In genomic region chr8:123443576-123443921, GRCm38 (mm10) we compare ENCODE assay signal across 8 mouse cellular contexts. TPM values are rescaled to one million over a fixed set of nuclear protein-coding genes. Genes with fewer than 3 reads are reported as not detected.
DNase-seq lines count a peak whose midpoint lies in the region; ATAC-seq and TF ChIP-seq lines count a peak whose summit lies in the region.

No protein-coding gene starts in this region.

- no peaks in the 10 kb centered on the region for H3K9me3 ChIP-seq in heart, embryonic 14.5 days (ENCODE audit: control insufficient read depth, low read length)
- H3K9me3 ChIP-seq in intestine, embryonic 14.5 days (ENCODE audit: control insufficient read depth, low read length) = no peaks in the 10 kb centered on the region

- H3K9ac ChIP-seq in heart, embryonic 14.5 days (ENCODE audit: low read length) = peak overlapping the region; percentile 85
- peak overlapping the region; percentile 82 for H3K9ac ChIP-seq in intestine, embryonic 14.5 days (ENCODE audit: low read length)

- peaks cover 18 to 21% of the 10 kb centered on the region in 2 experiments for H3K4me1 ChIP-seq in heart, embryonic 14.5 days (ENCODE audit: control insufficient read depth in 2 of 2, insufficient read depth in 2 of 2, low read length in 2 of 2)
- H3K4me1 ChIP-seq in bone marrow macrophage, adult 2 months (ENCODE audit: control insufficient read depth, insufficient read depth, low read length) = peaks cover 12% of the 10 kb centered on the region
- H3K4me1 ChIP-seq in intestine, embryonic 14.5 days (replicated peaks; ENCODE audit: control insufficient read depth, insufficient read depth, low read length) = peaks cover 7% of the 10 kb centered on the region; the same call in 1 of the 2 replicates

- TF ChIP-seq CTCF in bone marrow macrophage, adult 2 months (IDR thresholded peaks at IDR 0.05; ENCODE audit: low read depth, low read length) = no peak

- 24% methylated on average over 4 of the region's 4 CpGs for WGBS in heart, embryonic 14.5 days
- WGBS in intestine, embryonic 14.5 days = 23% methylated on average over 4 of the region's 4 CpGs

- TF ChIP-seq POLR2A in bone marrow macrophage, adult 2 months (IDR thresholded peaks at IDR 0.05; ENCODE audit: borderline replicate concordance, low read depth, low read length) = no peak

- intact Hi-C loops in heart, postnatal 36 days (cut with DNase I) = loop anchor here (2.0 kb wide), 1 partner anchor 33 kb away; the partner anchor contains the start of gene Afg3l1

- H3K36me3 ChIP-seq in heart, embryonic 14.5 days (ENCODE audit: control insufficient read depth, insufficient read depth, low read length) = no peaks in the 10 kb centered on the region
- no peaks in the 10 kb centered on the region for H3K36me3 ChIP-seq in intestine, embryonic 14.5 days (ENCODE audit: control insufficient read depth, insufficient read depth, low read length)

- H3K27ac ChIP-seq in heart, embryonic 14.5 days (replicated peaks in 1 of 2; ENCODE audit: control insufficient read depth in 1 of 2, insufficient read depth in 1 of 2, low read depth in 2 of 2, low read length in 2 of 2) = peak overlapping the region in 1 of 2 experiments; percentile 59; a peak in 2 of 4 replicates
- no peak overlapping the region for H3K27ac ChIP-seq in bone marrow macrophage, adult 2 months (ENCODE audit: insufficient read depth, low read depth, low read length)
- peak overlapping the region; percentile 67; the same call in 1 of the 2 replicates for H3K27ac ChIP-seq in intestine, embryonic 14.5 days (ENCODE audit: low read depth)

- ATAC-seq in heart, embryonic 14.5 days (ENCODE audit: insufficient number of reproducible peaks, insufficient read depth, low FRiP score, low read depth) = no peak
- no peak for ATAC-seq in intestine, embryonic 14.5 days (replicated peaks; ENCODE audit: low FRiP score, low TSS enrichment, low read depth)
- peak; percentile 4; the same call in 1 of the 2 replicates for ATAC-seq in megakaryocyte, adult 5-6 weeks (ENCODE audit: poor library complexity, severe bottlenecking)

- H3K4me3 ChIP-seq in heart, embryonic 14.5 days (ENCODE audit: control insufficient read depth in 1 of 2, insufficient read depth in 1 of 2, low read depth in 1 of 2, low read length in 2 of 2) = peak overlapping the region; percentile 70 to 81
- peak overlapping the region; percentile 70 for H3K4me3 ChIP-seq in bone marrow macrophage, adult 2 months (ENCODE audit: insufficient read depth, low read length)
- peak overlapping the region; percentile 69 for H3K4me3 ChIP-seq in intestine, embryonic 14.5 days (ENCODE audit: low read depth, low read length)

- peak overlapping the region; percentile 59 for H3K4me2 ChIP-seq in heart, embryonic 14.5 days (ENCODE audit: low read length)
- peak overlapping the region; percentile 57 for H3K4me2 ChIP-seq in intestine, embryonic 14.5 days (ENCODE audit: low read length)

- no peak for DNase-seq in heart, postnatal 36 days
- DNase-seq in intestine, embryonic 14.5 days (ENCODE audit: low spot score) = no peak
- DNase-seq in right cerebral cortex, postnatal 4 days = no peak
- DNase-seq in retina, embryonic 14.5 days (ENCODE audit: low spot score) = no peak
- no peak for DNase-seq in left cerebral cortex, adult 11 months (ENCODE audit: low spot score)

- H3K27me3 ChIP-seq in heart, embryonic 14.5 days (ENCODE audit: control insufficient read depth, insufficient read depth, low read length) = no peaks in the 10 kb centered on the region
- H3K27me3 ChIP-seq in intestine, embryonic 14.5 days (replicated peaks; ENCODE audit: control insufficient read depth, insufficient read depth, low read length) = no peaks in the 10 kb centered on the region

RNA-seq across cellular contexts. Expression of gene Def8, which starts 20.2 kb away (rescaled TPM):
- 31.7 and 32.4 TPM in 2 replicates for polyA plus RNA-seq in heart, embryonic 14.5 days (2014; fragmentation: Nextera tagmentation; extraction: Ambion mirVana)
- 10 to 100 TPM; 51.6 to 58.1 TPM for total RNA-seq in heart, postnatal 36 days (2021)
- 25.8 and 30.8 TPM in 2 replicates for polyA plus RNA-seq in bone marrow macrophage, adult 2 months (2012; ENCODE audit: insufficient read depth, insufficient read length, missing spikeins)
- 32.6 and 36.6 TPM in 2 replicates for polyA plus RNA-seq in intestine, embryonic 14.5 days (2014; fragmentation: Nextera tagmentation; extraction: Ambion mirVana)
- 15.2 and 19.6 TPM in 2 replicates for total RNA-seq in megakaryocyte, adult 5-6 weeks (2015)
- total RNA-seq in megakaryocyte, adult 5-6 weeks (2017) = 24.9 and 27.3 TPM in 2 replicates

RNA-seq across cellular contexts. Expression of gene Tubb3, which starts 32.3 kb away (rescaled TPM):
- 1.5 and 6.1 TPM in 2 replicates for polyA plus RNA-seq in heart, embryonic 14.5 days (2014; fragmentation: Nextera tagmentation; extraction: Ambion mirVana)
- under 1 TPM in 1 of 2 experiments, not detected in 1; 0.72 TPM for total RNA-seq in heart, postnatal 36 days (2021)
- not detected in 2 replicates for polyA plus RNA-seq in bone marrow macrophage, adult 2 months (2012; ENCODE audit: insufficient read depth, insufficient read length, missing spikeins)
- 98.5 and 103 TPM in 2 replicates for polyA plus RNA-seq in intestine, embryonic 14.5 days (2014; fragmentation: Nextera tagmentation; extraction: Ambion mirVana)
- total RNA-seq in megakaryocyte, adult 5-6 weeks (2015) = 0.89 and 1.0 TPM in 2 replicates
- 0.37 and 1.2 TPM in 2 replicates for total RNA-seq in megakaryocyte, adult 5-6 weeks (2017)

RNA-seq across cellular contexts. Expression of gene Afg3l1, which starts 34.2 kb away (rescaled TPM):
- 27.0 and 29.9 TPM in 2 replicates for polyA plus RNA-seq in heart, embryonic 14.5 days (2014; fragmentation: Nextera tagmentation; extraction: Ambion mirVana)
- total RNA-seq in heart, postnatal 36 days (2021) = 10 to 100 TPM; 62.6 to 74.3 TPM
- polyA plus RNA-seq in bone marrow macrophage, adult 2 months (2012; ENCODE audit: insufficient read depth, insufficient read length, missing spikeins) = 22.7 and 26.7 TPM in 2 replicates
- polyA plus RNA-seq in intestine, embryonic 14.5 days (2014; fragmentation: Nextera tagmentation; extraction: Ambion mirVana) = 36.8 and 40.8 TPM in 2 replicates
- total RNA-seq in megakaryocyte, adult 5-6 weeks (2015) = 10.4 and 11.7 TPM in 2 replicates
- 12.2 and 13.3 TPM in 2 replicates for total RNA-seq in megakaryocyte, adult 5-6 weeks (2017)

RNA-seq across cellular contexts. Expression of gene Mc1r, which starts 36.6 kb away (rescaled TPM):
- polyA plus RNA-seq in heart, embryonic 14.5 days (2014; fragmentation: Nextera tagmentation; extraction: Ambion mirVana) = 0.07 TPM in 1 of 2 replicates, not detected in the other
- not detected for total RNA-seq in heart, postnatal 36 days (2021)
- not detected in 2 replicates for polyA plus RNA-seq in bone marrow macrophage, adult 2 months (2012; ENCODE audit: insufficient read depth, insufficient read length, missing spikeins)
- polyA plus RNA-seq in intestine, embryonic 14.5 days (2014; fragmentation: Nextera tagmentation; extraction: Ambion mirVana) = not detected in 2 replicates
- total RNA-seq in megakaryocyte, adult 5-6 weeks (2015) = not detected in 2 replicates
- total RNA-seq in megakaryocyte, adult 5-6 weeks (2017) = not detected in 2 replicates

Comparison
In these comparisons a context has a peak if more than half of its experiments do, and no peak if none do; other contexts are left out.
1. RNA of gene Tubb3, which starts 32.3 kb away (polyA plus RNA-seq): 98.5 to 103 TPM in intestine, embryonic 14.5 days; 1.5 to 6.1 TPM in heart, embryonic 14.5 days and not detected in bone marrow macrophage, adult 2 months; every median in the first group is over 10 times any median in the second.
2. Peak in every context shown above with its lines, with median percentiles within 50 percentile points of each other: H3K4me3 ChIP-seq.